Comparison of ENCODE assay signal across 8 mouse cellular contexts in the genomic region with DNA sequence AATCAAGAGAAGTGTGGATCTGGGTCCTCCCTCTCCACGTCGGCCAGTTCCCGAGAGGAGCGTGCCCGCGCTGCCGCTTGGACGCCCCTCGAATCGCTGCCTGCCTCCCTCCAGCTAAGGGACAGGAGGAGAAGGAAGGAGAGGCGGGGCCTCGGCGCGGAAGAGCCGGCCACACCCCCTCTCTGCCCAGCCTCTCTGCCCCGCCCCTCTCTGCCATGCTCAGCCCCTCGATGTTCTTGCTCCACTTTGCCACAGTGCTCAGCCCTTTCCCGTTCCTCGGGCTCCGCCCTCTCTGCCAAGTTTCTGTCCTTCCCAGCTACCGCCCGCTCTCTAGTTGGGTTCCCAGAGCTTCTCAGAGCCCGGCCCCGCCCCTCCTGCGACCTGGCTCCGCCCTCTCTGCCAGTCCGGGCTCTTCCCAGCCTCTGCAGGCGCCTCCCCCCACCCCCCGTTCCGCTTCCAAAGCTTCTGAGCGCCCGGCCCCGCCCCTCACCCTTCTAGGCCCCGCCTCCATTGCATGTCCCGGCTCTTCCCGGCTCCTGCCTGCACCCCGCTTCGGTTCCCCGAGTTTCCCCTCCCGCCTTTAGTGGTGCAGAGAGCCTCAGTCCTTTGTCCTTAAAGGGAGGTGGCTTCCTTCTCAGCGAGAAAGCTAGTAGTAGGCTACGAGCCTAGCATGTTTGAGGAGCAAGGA. TPM values are rescaled to one million over a fixed set of nuclear protein-coding genes. Genes with fewer than 3 reads are reported as not detected.
DNase-seq lines count a peak whose midpoint lies in the region; ATAC-seq and TF ChIP-seq lines count a peak whose summit lies in the region.

Prkra (minus strand) TSS at position 133 of the 688 bp plus-strand sequence.
Pjvk (plus strand) TSS at position 594 of the 688 bp plus-strand sequence.

- peaks cover 9% of the 10 kb centered on the region; the same call in 1 of the 2 replicates for H3K36me3 ChIP-seq in heart, embryonic 10.5 days
- peaks cover 13% of the 10 kb centered on the region for H3K36me3 ChIP-seq in kidney, embryonic 15.5 days

- no peaks in the 10 kb centered on the region for H3K9me3 ChIP-seq in heart, embryonic 10.5 days
- H3K9me3 ChIP-seq in kidney, embryonic 15.5 days (replicated peaks): no peaks in the 10 kb centered on the region

- peak within 1 kb of the TSS; percentile 84 for H3K4me2 ChIP-seq in kidney, embryonic 15.5 days

- ATAC-seq in kidney, embryonic 15.5 days (replicated peaks; ENCODE audit: low FRiP score): peak; percentile 99
- ATAC-seq in monocyte, adult 5-6 weeks (replicated peaks; ENCODE audit: insufficient number of reproducible peaks, low FRiP score, low TSS enrichment, poor library complexity, severe bottlenecking): peak; percentile 97

- TF ChIP-seq POLR2A in bone marrow macrophage, adult 2 months (IDR thresholded peaks at IDR 0.05; ENCODE audit: borderline replicate concordance, low read depth, low read length): no peak
- TF ChIP-seq POLR2A in embryonic fibroblast, embryonic 13.5 days (IDR thresholded peaks at IDR 0.05; ENCODE audit: low read depth, low read length): peak; percentile 96

- 1% methylated on average over 41 of the region's 42 CpGs for WGBS in heart, embryonic 10.5 days
- WGBS in kidney, embryonic 15.5 days: under 1% methylated on average over 39 of the region's 42 CpGs

- H3K9ac ChIP-seq in kidney, embryonic 15.5 days: peak within 1 kb of the TSS; percentile 88

- peak within 1 kb of the TSS; percentile 58 for H3K27ac ChIP-seq in bone marrow macrophage, adult 2 months (ENCODE audit: insufficient read depth, low read depth, low read length)
- peak within 1 kb of the TSS; percentile 75 for H3K27ac ChIP-seq in embryonic fibroblast, embryonic 13.5 days (ENCODE audit: insufficient read depth, low read length)
- H3K27ac ChIP-seq in heart, embryonic 10.5 days: peak within 1 kb of the TSS; percentile 92
- peak within 1 kb of the TSS; percentile 96 for H3K27ac ChIP-seq in kidney, embryonic 15.5 days

- peaks cover 13% of the 10 kb centered on the region for H3K4me1 ChIP-seq in bone marrow macrophage, adult 2 months (ENCODE audit: control insufficient read depth, insufficient read depth, low read length)
- peaks cover 6% of the 10 kb centered on the region for H3K4me1 ChIP-seq in embryonic fibroblast, embryonic 13.5 days (ENCODE audit: control insufficient read depth, insufficient read depth, low read length)
- peaks cover 18% of the 10 kb centered on the region for H3K4me1 ChIP-seq in heart, embryonic 10.5 days
- peaks cover 21% of the 10 kb centered on the region for H3K4me1 ChIP-seq in kidney, embryonic 15.5 days

- no peaks in the 10 kb centered on the region for H3K27me3 ChIP-seq in heart, embryonic 10.5 days (ENCODE audit: insufficient read depth, poor library complexity, severe bottlenecking)
- H3K27me3 ChIP-seq in kidney, embryonic 15.5 days: no peaks in the 10 kb centered on the region

- DNase-seq in A20 (ENCODE audit: low read depth, low spot score) (peak; percentile 86), liver (peak; percentile 98)
- DNase-seq in heart, embryonic 10.5 days (ENCODE audit: low spot score): peak; percentile 99
- peak; percentile 89 to 94 for DNase-seq in spleen, postnatal 4 days (ENCODE audit: low spot score in 2 of 2)

- peak within 1 kb of the TSS; percentile 97 for H3K4me3 ChIP-seq in bone marrow macrophage, adult 2 months (ENCODE audit: insufficient read depth, low read length)
- peak within 1 kb of the TSS; percentile 79 for H3K4me3 ChIP-seq in embryonic fibroblast, embryonic 13.5 days (ENCODE audit: insufficient read depth, low read length)
- H3K4me3 ChIP-seq in heart, embryonic 10.5 days: peak within 1 kb of the TSS; percentile 86
- H3K4me3 ChIP-seq in kidney, embryonic 15.5 days (replicated peaks): peak within 1 kb of the TSS; percentile 84

- TF ChIP-seq CTCF in bone marrow macrophage, adult 2 months (IDR thresholded peaks at IDR 0.05; ENCODE audit: low read depth, low read length): no peak
- no peak for TF ChIP-seq CTCF in embryonic fibroblast, embryonic 13.5 days (IDR thresholded peaks at IDR 0.05; ENCODE audit: borderline replicate concordance, insufficient read depth, low read length)

RNA-seq across cellular contexts. Expression of gene Prkra, which starts in this region (rescaled TPM):
- 41.1 and 49.4 TPM in 2 replicates for polyA plus RNA-seq in bone marrow macrophage, adult 2 months (2012; ENCODE audit: insufficient read depth, insufficient read length, missing spikeins)
- 29.2 and 35.1 TPM in 2 replicates for polyA plus RNA-seq in embryonic fibroblast, embryonic 13.5 days (2011; ENCODE audit: insufficient read length, low read depth, missing spikeins)
- polyA plus RNA-seq in heart, embryonic 10.5 days (2016; fragmentation: Nextera tagmentation; extraction: Ambion mirVana): 37.4 and 49.9 TPM in 2 replicates
- polyA plus RNA-seq in kidney, embryonic 15.5 days (2015; fragmentation: Nextera tagmentation; extraction: Ambion mirVana): 78.8 and 80.5 TPM in 2 replicates
- total RNA-seq in monocyte, adult 5-6 weeks (2017): 7.7 to 16.5 TPM (median 9.2 TPM) in 3 replicates

RNA-seq across cellular contexts. Expression of gene Pjvk, which starts in this region (rescaled TPM):
- polyA plus RNA-seq in bone marrow macrophage, adult 2 months (2012; ENCODE audit: insufficient read depth, insufficient read length, missing spikeins): 0.84 and 0.97 TPM in 2 replicates
- polyA plus RNA-seq in embryonic fibroblast, embryonic 13.5 days (2011; ENCODE audit: insufficient read length, low read depth, missing spikeins): not detected in 2 replicates
- polyA plus RNA-seq in heart, embryonic 10.5 days (2016; fragmentation: Nextera tagmentation; extraction: Ambion mirVana): 0.11 and 0.25 TPM in 2 replicates
- 1.6 and 2.7 TPM in 2 replicates for polyA plus RNA-seq in kidney, embryonic 15.5 days (2015; fragmentation: Nextera tagmentation; extraction: Ambion mirVana)
- not detected in 3 replicates for total RNA-seq in monocyte, adult 5-6 weeks (2017)

Comparison
In these comparisons a context has a peak if more than half of its experiments do, and no peak if none do; other contexts are left out.
1. Peak in every context shown above with its lines: DNase-seq, ATAC-seq, H3K4me3 ChIP-seq and H3K27ac ChIP-seq.